Mouse (Mus musculus): ENCODE data around the gene Arhgap22. TPM values are rescaled to one million over a fixed set of nuclear protein-coding genes. Genes with fewer than 3 reads are reported as not detected.
A peak's percentile ranks its signal among the peaks of the same experiment; 100 is the strongest.

The Arhgap22 gene
- total and polyA plus RNA-seq, 3 experiments = 1.3 to 3.0 (median 1.6) TPM

DNA sequence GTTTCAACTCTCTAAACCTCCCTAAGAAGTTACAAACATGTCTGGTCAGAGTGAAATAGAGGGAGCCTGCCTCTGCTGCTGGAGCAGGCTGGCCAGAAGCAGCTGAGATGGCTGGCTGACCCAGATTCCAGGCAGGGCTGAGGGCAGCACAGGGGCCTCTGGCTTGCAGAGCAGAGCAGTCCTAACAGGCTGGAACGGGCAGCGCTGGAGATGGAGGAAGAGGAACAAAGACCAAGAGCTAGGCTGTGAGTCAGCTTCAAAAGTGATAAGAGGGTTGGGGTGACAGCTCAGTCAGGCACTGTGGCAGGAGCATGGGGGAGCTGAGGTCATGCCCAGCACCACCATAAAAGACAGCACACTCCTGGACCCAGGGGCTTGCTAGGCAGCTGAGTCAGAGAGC, 62.4 kb downstream of the Arhgap22 start:
- no peaks in the 10 kb centered on the region for H3K36me3 ChIP-seq (ENCODE audit: control insufficient read depth, insufficient read depth, low read length)
- intact Hi-C loops (cut with DNase I) = no loop called here
- no peaks in the 10 kb centered on the region for H3K79me2 ChIP-seq (replicated peaks; ENCODE audit: control insufficient read depth, insufficient read depth, low read length)
- no peak overlapping the region for H3K9ac ChIP-seq (ENCODE audit: low read depth, low read length)
- DNase-seq = peak in 1 of 2 experiments; percentile 7
- WGBS = 28% methylated on average over 2 of the region's 2 CpGs
- no peaks in the 10 kb centered on the region for H3K27me3 ChIP-seq (ENCODE audit: control insufficient read depth, insufficient read depth, low read length)
- peaks cover 2% of the 10 kb centered on the region for H3K4me1 ChIP-seq (ENCODE audit: control insufficient read depth, insufficient read depth, low read length)
- no peak for TF ChIP-seq POLR2A (IDR thresholded peaks at IDR 0.05; ENCODE audit: insufficient read depth, low read depth, low read length)
- no peak for TF ChIP-seq CTCF (IDR thresholded peaks at IDR 0.05)
- TF ChIP-seq EP300 (IDR thresholded peaks at IDR 0.05; ENCODE audit: insufficient read depth, low read depth, low read length) = no peak
- H3K4me3 ChIP-seq = no peak overlapping the region
- no peak overlapping the region for H3K27ac ChIP-seq

DNA sequence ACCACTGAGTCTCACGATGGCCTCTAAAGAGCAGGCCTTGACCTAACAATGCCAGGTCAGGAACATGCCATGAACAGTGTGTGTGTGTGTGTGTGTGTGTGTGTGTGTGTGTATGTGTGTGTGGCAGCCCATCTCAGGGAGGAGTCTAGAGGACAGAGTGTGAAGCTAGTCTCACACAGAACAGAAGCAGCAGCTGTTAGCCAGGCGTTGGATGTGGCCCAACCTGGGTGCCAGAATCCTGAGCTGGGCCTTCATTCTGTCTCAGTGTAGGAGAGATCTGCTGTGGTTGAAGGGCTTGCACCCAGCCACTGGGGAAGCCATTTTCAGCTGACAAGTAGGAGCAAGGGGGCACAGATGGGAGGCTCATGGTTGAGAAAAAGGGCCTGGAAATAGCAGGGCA, 64.5 kb downstream of the Arhgap22 start:
- no peak for DNase-seq
- peaks cover 2% of the 10 kb centered on the region for H3K4me1 ChIP-seq (ENCODE audit: control insufficient read depth, insufficient read depth, low read length)
- H3K4me3 ChIP-seq = no peak overlapping the region
- H3K9ac ChIP-seq (ENCODE audit: low read depth, low read length) = no peak overlapping the region
- intact Hi-C loops (cut with DNase I) = no loop called here
- H3K36me3 ChIP-seq (ENCODE audit: control insufficient read depth, insufficient read depth, low read length) = no peaks in the 10 kb centered on the region
- H3K27ac ChIP-seq = no peak overlapping the region
- WGBS = 56% methylated on average over 2 of the region's 2 CpGs
- TF ChIP-seq EP300 (IDR thresholded peaks at IDR 0.05; ENCODE audit: insufficient read depth, low read depth, low read length) (no peak), POLR2A (IDR thresholded peaks at IDR 0.05; ENCODE audit: insufficient read depth, low read depth, low read length) (no peak), CTCF (IDR thresholded peaks at IDR 0.05) (no peak)
- H3K27me3 ChIP-seq (ENCODE audit: control insufficient read depth, insufficient read depth, low read length) = no peaks in the 10 kb centered on the region
- no peaks in the 10 kb centered on the region for H3K79me2 ChIP-seq (replicated peaks; ENCODE audit: control insufficient read depth, insufficient read depth, low read length)

GRCm38 (mm10) chr14:33280921-33281320, 67.1 kb downstream of the Arhgap22 start:
- Histone ChIP-seq H3K36me3 (ENCODE audit: control insufficient read depth, insufficient read depth, low read length) (no peaks in the 10 kb centered on the region), H3K27ac (no peak overlapping the region), H3K9ac (ENCODE audit: low read depth, low read length) (no peak overlapping the region), H3K27me3 (ENCODE audit: control insufficient read depth, insufficient read depth, low read length) (no peaks in the 10 kb centered on the region), H3K4me3 (no peak overlapping the region), H3K79me2 (replicated peaks; ENCODE audit: control insufficient read depth, insufficient read depth, low read length) (no peaks in the 10 kb centered on the region), H3K4me1 (ENCODE audit: control insufficient read depth, insufficient read depth, low read length) (peaks cover 2% of the 10 kb centered on the region)
- intact Hi-C loops (cut with DNase I) = no loop called here
- DNase-seq = peak; percentile 47 to 60
- TF ChIP-seq EP300 (IDR thresholded peaks at IDR 0.05; ENCODE audit: insufficient read depth, low read depth, low read length) (0 out of 2 replicates have a peak, but pooled peaks have one; percentile 38), POLR2A (IDR thresholded peaks at IDR 0.05; ENCODE audit: insufficient read depth, low read depth, low read length) (no peak), CTCF (IDR thresholded peaks at IDR 0.05) (no peak)
- 90% methylated on average over 2 of the region's 2 CpGs for WGBS

DNA sequence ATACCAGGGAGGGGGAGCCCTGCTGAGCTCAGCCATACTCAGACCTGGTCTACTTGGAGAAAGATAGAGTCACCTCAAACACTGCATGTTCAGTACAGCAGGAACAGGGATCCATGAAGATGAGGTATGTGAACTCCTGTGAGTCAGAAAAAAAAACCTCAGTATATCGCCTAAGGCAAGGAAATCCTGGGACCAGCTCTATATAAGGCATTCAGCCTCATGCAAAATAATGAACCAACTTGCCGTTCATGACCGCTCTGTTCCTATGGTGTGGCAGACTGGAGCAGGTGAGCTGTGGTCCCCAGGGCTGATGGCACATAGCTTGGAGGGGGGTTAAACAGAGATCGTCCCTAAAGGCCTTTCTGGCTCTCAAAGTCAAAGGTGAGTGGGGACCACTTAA, 68.6 kb downstream of the Arhgap22 start:
- Histone ChIP-seq H3K27ac (no peak overlapping the region), H3K79me2 (replicated peaks; ENCODE audit: control insufficient read depth, insufficient read depth, low read length) (no peaks in the 10 kb centered on the region), H3K9ac (ENCODE audit: low read depth, low read length) (no peak overlapping the region), H3K36me3 (ENCODE audit: control insufficient read depth, insufficient read depth, low read length) (no peaks in the 10 kb centered on the region), H3K27me3 (ENCODE audit: control insufficient read depth, insufficient read depth, low read length) (no peaks in the 10 kb centered on the region), H3K4me1 (ENCODE audit: control insufficient read depth, insufficient read depth, low read length) (peaks cover 2% of the 10 kb centered on the region), H3K4me3 (no peak overlapping the region)
- 92% methylated on average over 4 of the region's 4 CpGs for WGBS
- no peak for DNase-seq
- TF ChIP-seq CTCF (IDR thresholded peaks at IDR 0.05) (no peak), EP300 (IDR thresholded peaks at IDR 0.05; ENCODE audit: insufficient read depth, low read depth, low read length) (no peak), POLR2A (IDR thresholded peaks at IDR 0.05; ENCODE audit: insufficient read depth, low read depth, low read length) (no peak)
- intact Hi-C loops (cut with DNase I) = no loop called here

GRCm38 (mm10) chr14:33287920-33288319, 74.1 kb downstream of the Arhgap22 start:
- no peak overlapping the region for H3K27ac ChIP-seq
- intact Hi-C loops (cut with DNase I) = no loop called here
- no peaks in the 10 kb centered on the region for H3K27me3 ChIP-seq (ENCODE audit: control insufficient read depth, insufficient read depth, low read length)
- TF ChIP-seq CTCF (IDR thresholded peaks at IDR 0.05) = no peak
- TF ChIP-seq POLR2A (IDR thresholded peaks at IDR 0.05; ENCODE audit: insufficient read depth, low read depth, low read length) = no peak
- no peak for TF ChIP-seq EP300 (IDR thresholded peaks at IDR 0.05; ENCODE audit: insufficient read depth, low read depth, low read length)
- H3K4me1 ChIP-seq (ENCODE audit: control insufficient read depth, insufficient read depth, low read length) = no peaks in the 10 kb centered on the region
- DNase-seq = no peak
- 79% methylated on average over 4 of the region's 4 CpGs for WGBS
- H3K9ac ChIP-seq (ENCODE audit: low read depth, low read length) = no peak overlapping the region
- no peaks in the 10 kb centered on the region for H3K79me2 ChIP-seq (replicated peaks; ENCODE audit: control insufficient read depth, insufficient read depth, low read length)
- no peaks in the 10 kb centered on the region for H3K36me3 ChIP-seq (ENCODE audit: control insufficient read depth, insufficient read depth, low read length)
- H3K4me3 ChIP-seq = no peak overlapping the region

- H3K27ac ChIP-seq = no peak overlapping the region
Measured at GRCm38 (mm10) chr14:33290038-33290437, 76.2 kb downstream of the Arhgap22 start.

More at GRCm38 (mm10) chr14:33290038-33290437, 76.2 kb downstream of the Arhgap22 start:
- H3K4me3 ChIP-seq = no peak overlapping the region
- H3K79me2 ChIP-seq (replicated peaks; ENCODE audit: control insufficient read depth, insufficient read depth, low read length) = no peaks in the 10 kb centered on the region
- DNase-seq = no peak
- intact Hi-C loops (cut with DNase I) = no loop called here
- no peaks in the 10 kb centered on the region for H3K27me3 ChIP-seq (ENCODE audit: control insufficient read depth, insufficient read depth, low read length)
- H3K4me1 ChIP-seq (ENCODE audit: control insufficient read depth, insufficient read depth, low read length) = no peaks in the 10 kb centered on the region
- TF ChIP-seq CTCF (IDR thresholded peaks at IDR 0.05) (no peak), POLR2A (IDR thresholded peaks at IDR 0.05; ENCODE audit: insufficient read depth, low read depth, low read length) (no peak), EP300 (IDR thresholded peaks at IDR 0.05; ENCODE audit: insufficient read depth, low read depth, low read length) (no peak)
- no peaks in the 10 kb centered on the region for H3K36me3 ChIP-seq (ENCODE audit: control insufficient read depth, insufficient read depth, low read length)
- 48% methylated on average over 9 of the region's 9 CpGs for WGBS
- H3K9ac ChIP-seq (ENCODE audit: low read depth, low read length) = no peak overlapping the region

Data from heart, adult 2 months (tissue).